Mouse (Mus musculus): ENCODE measurements around the gene Wee2. TPM values are rescaled to one million over a fixed set of nuclear protein-coding genes. Genes with fewer than 3 reads are reported as not detected.
A peak's percentile ranks its signal among the peaks of the same experiment; 100 is the strongest.

Wee2 gene
- polyA plus RNA-seq, 1 experiment = not detected

- WGBS = 42% methylated on average over 7 of the region's 7 CpGs
Observed at GRCm38 (mm10) chr6:40434697-40435096, 4.2 kb upstream of the Wee2 start.

DNA sequence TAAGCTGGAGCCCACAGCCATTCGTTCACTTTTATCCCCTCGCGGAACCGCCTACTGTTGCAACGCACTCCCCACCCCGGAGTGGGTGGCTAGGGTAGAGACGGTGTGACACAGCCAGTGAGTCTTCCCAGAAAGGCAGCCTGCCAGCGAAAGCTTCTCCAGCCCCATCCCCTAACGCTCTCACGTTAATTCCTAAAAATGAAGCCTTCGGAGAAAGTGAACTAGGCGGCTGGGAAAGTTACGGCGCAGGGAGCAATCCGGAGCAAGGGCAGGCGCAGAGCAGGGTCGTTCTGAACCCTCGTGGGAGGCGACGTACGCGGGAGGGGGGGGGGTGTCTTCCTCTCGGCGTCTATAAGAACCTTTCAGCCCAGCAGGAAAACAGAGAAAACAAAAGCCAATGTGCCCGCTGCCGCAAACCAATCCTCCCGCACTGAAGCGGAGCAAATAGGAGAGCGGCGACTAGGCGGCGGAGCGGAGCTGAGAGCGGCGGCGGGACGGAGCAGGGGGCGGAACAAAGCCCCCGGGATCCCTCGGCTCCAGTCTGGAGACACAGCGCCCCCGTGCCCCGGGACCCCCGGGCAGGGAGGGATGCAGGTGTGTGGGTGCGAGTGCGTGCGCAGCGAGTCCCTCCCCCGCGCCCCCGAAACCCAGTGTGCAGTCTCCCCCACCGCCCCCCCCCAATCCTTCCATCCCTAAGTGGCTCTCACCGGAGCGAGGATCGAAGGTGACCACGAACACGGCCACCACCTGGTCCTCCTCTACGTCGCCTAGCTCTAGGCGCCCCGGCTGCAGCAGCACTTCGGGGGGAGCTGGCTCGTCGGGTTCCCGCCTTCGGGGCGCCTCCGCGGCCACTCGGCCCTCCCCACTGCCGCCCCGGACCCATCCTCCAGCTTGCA is 3.5 kb upstream of the Wee2 start:
- no peak for DNase-seq (ENCODE audit: low read depth, low spot score)

More at GRCm38 (mm10) chr6:40434697-40435096, 4.2 kb upstream of the Wee2 start:
- no peak for DNase-seq (ENCODE audit: low read depth, low spot score)

GRCm38 (mm10) chr6:40436047-40436483 is 2.8 kb upstream of the Wee2 start, which contains the start of gene E330009J07Rik:
Gene E330009J07Rik (minus strand): TSS chr6:40436135.
- no peak for DNase-seq (ENCODE audit: low read depth, low spot score)
- WGBS = under 1% methylated on average over 38 of the region's 38 CpGs

More for the DNA sequence above, 3.5 kb upstream of the Wee2 start:
- 1% methylated on average over 71 of the region's 72 CpGs for WGBS

GRCm38 (mm10) chr6:40439731-40440130 is 843 bp downstream of the Wee2 start:
- 39% methylated on average over 12 of the region's 12 CpGs for WGBS
- DNase-seq (ENCODE audit: low read depth, low spot score) = no peak

DNA sequence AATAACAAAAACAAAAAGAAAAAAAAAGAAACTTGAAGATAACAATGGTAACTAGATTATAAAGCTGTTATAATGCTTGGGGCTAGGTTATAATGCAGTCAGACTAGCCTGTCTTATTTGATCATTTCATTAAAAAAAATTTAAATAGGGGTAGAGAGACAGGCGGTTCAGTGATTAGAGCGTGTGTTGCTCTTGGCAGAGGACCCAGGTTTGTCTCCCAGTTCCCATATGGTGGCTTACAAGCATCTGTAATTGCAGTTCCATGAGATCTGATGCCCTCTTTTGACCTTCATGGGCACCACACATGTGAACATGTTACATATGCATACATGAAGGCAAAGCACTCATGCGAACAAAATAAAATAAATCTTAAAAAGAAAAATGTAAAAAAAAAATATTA is 2.4 kb downstream of the Wee2 start:
- 46% methylated on average over 3 of the region's 3 CpGs for WGBS
- no peak for DNase-seq (ENCODE audit: low read depth, low spot score)

DNA sequence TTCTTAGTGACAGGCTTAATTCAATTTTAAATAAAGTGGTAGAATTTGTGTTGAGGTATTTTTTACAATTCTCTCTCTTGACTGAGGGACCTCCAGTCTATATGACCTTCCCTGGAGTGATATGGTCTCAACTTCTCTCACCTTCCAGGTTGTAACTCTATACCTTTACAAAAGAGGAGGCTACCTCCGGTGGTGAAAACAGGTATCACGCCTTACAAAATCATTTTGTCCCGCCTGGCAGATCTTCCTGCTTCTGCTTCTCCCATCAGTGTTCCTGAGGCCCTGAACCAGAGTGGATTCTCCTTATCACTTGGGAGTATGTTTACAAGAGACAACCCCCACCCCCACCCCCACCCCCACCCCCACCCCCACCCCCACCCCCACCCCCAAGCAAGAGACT is 2.9 kb downstream of the Wee2 start:
- DNase-seq (ENCODE audit: low read depth, low spot score) = no peak

DNA sequence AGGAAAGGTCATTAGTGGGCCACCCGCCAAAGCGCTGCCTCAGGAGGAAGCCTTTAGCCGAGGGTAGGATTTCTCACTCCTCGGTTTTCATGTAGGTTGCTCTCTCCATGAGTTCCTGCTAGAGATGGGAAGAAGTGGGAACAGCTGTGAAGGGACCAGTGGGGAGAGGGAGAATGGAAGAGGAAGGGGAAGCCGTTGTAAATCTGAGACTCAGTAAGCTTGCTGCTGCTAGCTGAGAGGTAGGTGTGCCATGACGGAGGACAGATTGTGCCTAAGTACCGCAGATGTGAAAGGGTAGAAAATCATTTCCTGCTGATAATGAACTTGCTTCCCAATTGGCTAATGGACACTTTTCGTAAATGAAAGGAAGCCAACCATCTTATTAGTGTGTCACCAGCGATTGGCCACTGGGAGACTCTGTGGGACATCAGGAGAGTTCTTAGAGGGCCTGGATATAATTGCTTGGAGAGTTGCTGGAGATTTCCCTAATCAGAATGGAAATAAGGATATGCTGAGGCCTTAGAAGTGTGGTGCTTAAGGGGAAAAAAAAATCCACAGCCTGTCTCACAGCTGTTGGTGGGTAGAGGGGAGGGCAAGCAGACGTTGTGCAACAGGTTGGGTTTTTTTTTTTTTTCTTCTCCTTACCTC is 4.5 kb downstream of the Wee2 start:
- DNase-seq (ENCODE audit: low read depth, low spot score) = no peak
- WGBS = 33% methylated on average over 10 of the region's 10 CpGs

More for the DNA sequence above, 2.9 kb downstream of the Wee2 start:
- WGBS = 16% methylated on average over 3 of the region's 3 CpGs

- no peak for DNase-seq (ENCODE audit: low read depth, low spot score)
Observed at GRCm38 (mm10) chr6:40448626-40449025, 9.7 kb downstream of the Wee2 start.

GRCm38 (mm10) chr6:40454436-40455041 is 15.7 kb downstream of the Wee2 start:
- 12% methylated on average over 7 of the region's 7 CpGs for WGBS
- DNase-seq (ENCODE audit: low read depth, low spot score) = no peak

GRCm38 (mm10) chr6:40465710-40466109 is 26.8 kb downstream of the Wee2 start:
- no peak for DNase-seq (ENCODE audit: low read depth, low spot score)
- 56% methylated on average over 6 of the region's 6 CpGs for WGBS

DNA sequence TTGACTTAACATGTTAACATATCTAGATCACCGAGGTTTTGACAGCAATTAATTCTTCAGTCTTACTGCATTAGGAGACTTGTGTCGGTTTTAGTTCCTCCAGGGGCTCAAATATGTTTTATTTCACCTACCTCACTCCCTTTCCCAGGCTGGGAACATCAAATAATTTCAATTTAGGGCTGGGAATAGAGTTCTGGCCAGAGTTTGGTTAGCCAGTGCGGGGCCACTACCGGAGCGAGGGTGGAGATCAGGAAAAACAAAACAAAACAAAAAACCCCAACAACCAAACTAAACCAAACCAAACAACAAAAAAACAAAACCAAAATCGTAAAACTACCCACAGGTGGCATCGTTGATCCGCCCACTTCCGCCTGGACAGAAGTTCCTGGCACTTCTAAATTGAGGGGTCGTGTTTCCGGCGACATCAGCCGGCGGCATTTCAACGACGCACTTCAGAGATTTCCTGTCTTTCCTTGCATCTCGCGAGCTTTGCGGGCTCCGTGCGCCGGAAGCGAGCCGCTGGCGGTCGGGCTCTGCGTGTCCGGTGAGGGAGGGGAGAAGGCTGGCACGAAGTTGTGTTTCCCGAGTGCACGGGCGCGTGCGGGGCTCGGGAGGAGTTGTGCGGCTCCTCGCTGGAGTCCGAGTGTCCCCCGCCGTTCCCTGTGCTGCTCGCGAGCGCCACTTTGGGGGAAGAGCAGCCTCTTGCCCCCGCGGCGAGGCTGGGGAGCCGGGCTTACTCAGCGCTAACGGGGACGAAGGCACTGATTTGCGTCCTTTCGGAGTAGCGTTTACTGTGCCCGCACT is 32.2 kb downstream of the Wee2 start, which contains the start of gene Ssbp1:
Gene Ssbp1, plus strand, starts transcription at position 437 of the 804 bp plus-strand sequence.
- peak; percentile 77 for DNase-seq (ENCODE audit: low read depth, low spot score)
- WGBS = under 1% methylated on average over 54 of the region's 54 CpGs

DNA sequence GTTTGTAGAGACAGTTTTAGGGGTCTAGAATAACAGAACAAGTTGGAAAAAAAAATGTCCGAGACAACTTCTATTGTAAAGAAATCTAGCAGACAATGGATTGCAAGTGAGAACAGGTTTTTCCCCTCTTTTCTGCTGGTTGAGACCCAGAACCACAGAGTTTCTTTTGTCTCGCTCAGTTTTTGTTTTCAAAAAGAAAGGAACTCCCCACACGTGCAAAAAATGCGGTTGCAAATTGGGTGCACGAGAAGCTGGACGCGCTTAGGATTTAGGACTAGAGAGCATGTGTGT is 32.8 kb downstream of the Wee2 start:
- WGBS = under 1% methylated on average over 7 of the region's 7 CpGs
- peak; percentile 11 for DNase-seq (ENCODE audit: low read depth, low spot score)

- 84% methylated on average over 4 of the region's 4 CpGs for WGBS
- DNase-seq (ENCODE audit: low read depth, low spot score) = no peak
Observed at GRCm38 (mm10) chr6:40476132-40476531, 37.2 kb downstream of the Wee2 start.

GRCm38 (mm10) chr6:40479705-40480104 is 40.8 kb downstream of the Wee2 start:
- no peak for DNase-seq (ENCODE audit: low read depth, low spot score)

DNA sequence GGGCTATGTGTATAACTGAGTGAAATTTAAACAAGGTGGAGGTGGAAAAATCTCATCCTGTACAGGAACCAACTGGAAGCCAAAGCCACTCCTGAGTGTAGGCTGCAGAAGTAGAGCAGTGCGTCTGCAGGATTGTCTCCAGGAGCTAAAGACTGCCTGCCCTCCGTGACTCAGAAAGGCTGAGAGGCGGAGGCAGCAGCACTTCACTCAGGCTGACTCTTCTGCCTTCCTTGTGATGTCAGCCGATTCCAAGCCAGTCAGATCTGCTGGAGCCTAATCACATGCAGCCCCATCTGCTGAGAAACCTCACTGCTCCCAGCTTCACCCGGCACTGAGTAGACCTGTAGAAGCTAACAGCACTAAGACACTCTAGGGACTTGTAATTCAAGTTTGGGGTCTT is 43.4 kb downstream of the Wee2 start:
- DNase-seq (ENCODE audit: low read depth, low spot score) = no peak
- 92% methylated on average over 5 of the region's 5 CpGs for WGBS

More at GRCm38 (mm10) chr6:40479705-40480104, 40.8 kb downstream of the Wee2 start:
- WGBS = 80% methylated on average over 1 of the region's 1 CpGs

DNA sequence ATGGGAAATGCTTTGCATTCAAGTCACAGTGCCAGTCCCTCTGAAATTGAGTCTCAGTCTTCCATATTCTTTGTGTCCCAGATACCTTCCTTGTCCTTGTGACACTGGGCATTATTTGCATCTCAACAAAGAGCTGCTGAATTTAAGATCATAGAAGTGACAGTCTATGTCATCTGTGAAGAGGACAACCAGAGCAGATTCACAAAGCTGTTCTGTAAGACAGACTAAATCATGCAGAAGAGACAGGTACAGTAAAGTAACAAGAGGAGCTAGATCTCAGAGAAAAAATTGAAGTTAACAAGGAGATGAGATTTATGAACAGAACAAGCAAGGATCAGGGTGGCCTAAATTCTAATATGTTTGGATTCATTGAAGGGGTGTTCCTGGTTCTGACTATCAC is 52.0 kb downstream of the Wee2 start, which contains the start of gene Tas2r137:
Gene Tas2r137, plus strand, starts transcription at position 301 of the 400 bp plus-strand sequence.
- DNase-seq (ENCODE audit: low read depth, low spot score) = no peak

DNA sequence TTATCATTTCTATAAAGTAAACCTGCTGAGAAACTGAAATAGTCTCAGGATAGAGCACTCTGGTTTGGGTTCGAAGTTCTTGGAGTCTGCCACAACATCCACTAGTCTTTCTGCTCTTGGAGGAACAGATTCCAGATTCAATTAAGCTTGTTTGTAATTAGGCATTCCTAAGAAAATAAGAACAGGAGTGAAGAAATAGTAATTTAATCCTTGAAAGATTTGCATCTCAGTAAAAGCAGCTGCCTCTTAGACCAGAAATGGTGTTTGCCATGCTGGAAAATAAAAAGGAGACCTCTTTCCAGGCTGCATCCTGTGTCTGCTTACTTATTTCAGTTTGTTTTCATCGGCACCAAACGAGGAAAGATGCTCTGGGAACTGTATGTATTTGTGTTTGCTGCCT is 54.3 kb downstream of the Wee2 start, which contains the start of gene Tas2r108:
Gene Tas2r108, plus strand, starts transcription at position 301 of the 400 bp plus-strand sequence.
- DNase-seq (ENCODE audit: low read depth, low spot score) = no peak
- WGBS = 87% methylated on average over 3 of the region's 3 CpGs

Measured in large intestine, adult 2 months (tissue).